Mouse (Mus musculus): ENCODE data around the gene Xxylt1.

- TF ChIP-seq POLR2A (IDR thresholded peaks at IDR 0.05; ENCODE audit: extremely low read depth, insufficient read depth, low read length): no peak
- no peak for TF ChIP-seq CTCF (IDR thresholded peaks at IDR 0.05; ENCODE audit: extremely low read depth, insufficient read depth, low read length)
Measured at GRCm38 (mm10) chr16:30987684-30988083, 93.5 kb downstream of the Xxylt1 start.
